Mouse (Mus musculus) heart, postnatal 36 days (tissue): ENCODE data around the gene Rpl14. TPM values are rescaled to one million over a fixed set of nuclear protein-coding genes. Genes with fewer than 3 reads are reported as not detected.

Source experiments
- DNase-seq, 2 experiments: peaks; one replicate each; pipeline ENCODE4 v3.0.0; 2021 to 2022
- intact Hi-C: fragments of 180-260 bp; cut with DNase I; formaldehyde crosslinking; loops from one replicate; pipeline ENCODE4 v1.15.1; 2025
- total RNA-seq, 2 experiments: library from RNA; stranded (reverse); gene quantifications; 2 replicates each; pipeline ENCODE4 v1.2.3; 2021

Gene Rpl14
- total RNA-seq, 2 experiments from 2014 or later = 283 to 295 TPM

DNA sequence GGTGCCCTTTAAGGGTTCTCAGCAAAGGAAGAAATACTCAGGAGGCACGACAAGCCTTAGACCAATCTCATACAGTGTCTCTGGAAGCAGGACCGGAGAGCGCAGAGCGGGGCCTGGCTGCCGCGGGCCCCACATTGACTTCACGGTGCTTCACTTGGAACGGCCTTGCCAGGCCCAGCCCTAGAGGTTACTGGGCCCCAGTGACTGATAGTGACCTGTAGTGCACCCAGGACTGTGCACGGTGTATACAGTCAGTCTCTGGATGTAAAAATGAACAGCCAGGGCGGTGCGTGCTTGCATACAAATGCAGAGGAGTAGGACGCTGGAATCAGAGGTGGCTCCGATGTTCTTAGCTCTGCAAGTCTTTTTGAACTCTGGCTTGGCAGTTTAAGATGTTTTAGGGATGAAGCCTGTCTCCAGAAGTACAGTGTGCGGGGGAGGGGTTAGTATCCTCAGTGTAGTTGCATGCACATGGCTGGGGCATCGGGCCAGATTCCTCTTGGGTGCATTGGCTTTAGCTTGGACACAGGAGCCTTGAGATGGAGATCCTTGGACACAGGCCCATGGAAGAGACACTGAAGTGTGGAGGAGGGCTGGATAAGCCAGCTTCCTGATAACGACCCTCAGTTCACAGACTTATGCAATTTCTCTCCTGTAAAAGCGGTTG is 31.1 kb downstream of the Rpl14 start:
- DNase-seq = peak; percentile 10 to 31
- intact Hi-C loops = loop anchor here (2.0 to 10.0 kb wide), 10 partner anchors 56 to 612 kb away; no protein-coding TSS in a partner anchor

DNA sequence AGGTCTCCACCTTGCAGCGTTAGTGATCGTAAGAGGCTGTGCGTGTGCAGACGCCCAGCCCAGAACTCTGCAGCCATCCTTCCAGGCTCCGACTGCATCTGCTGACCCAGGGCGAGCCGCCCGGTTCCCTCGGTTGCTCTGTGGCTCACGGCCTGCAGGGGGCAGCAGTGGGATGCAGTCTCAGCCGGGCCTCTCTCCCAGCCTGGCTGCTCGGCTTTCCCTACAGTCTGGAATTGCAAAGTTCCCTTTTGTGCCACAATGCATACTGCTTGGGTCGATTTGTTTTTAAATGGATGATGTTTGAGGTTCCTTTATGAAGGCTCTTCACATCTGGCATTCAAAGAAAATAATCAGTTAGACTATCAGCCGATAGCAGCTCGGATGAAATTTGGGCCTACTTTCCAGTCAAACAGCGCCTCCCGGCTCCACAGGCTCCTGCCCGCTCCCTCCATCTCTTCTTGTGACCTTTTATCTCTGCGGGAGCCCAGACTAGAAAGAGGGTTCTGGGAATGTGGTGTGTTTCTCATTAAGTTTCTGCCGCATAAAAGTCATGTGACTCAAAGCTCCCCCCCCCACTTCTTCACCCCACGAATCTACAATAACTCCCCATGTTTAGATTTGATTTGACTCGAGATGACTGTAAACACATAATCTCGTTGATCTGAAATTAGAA is 31.7 kb downstream of the Rpl14 start:
- intact Hi-C loops = loop anchor here (2.0 to 10.0 kb wide), 10 partner anchors 56 to 612 kb away; no protein-coding TSS in a partner anchor

GRCm38 (mm10) chr9:120603512-120603908 is 32.3 kb downstream of the Rpl14 start:
- intact Hi-C loops = loop anchor here (2.0 to 10.0 kb wide), 10 partner anchors 55 to 611 kb away; no protein-coding TSS in a partner anchor
- no peak for DNase-seq

More for the DNA sequence above, 31.7 kb downstream of the Rpl14 start:
- DNase-seq = peak; percentile 92 to 94

DNA sequence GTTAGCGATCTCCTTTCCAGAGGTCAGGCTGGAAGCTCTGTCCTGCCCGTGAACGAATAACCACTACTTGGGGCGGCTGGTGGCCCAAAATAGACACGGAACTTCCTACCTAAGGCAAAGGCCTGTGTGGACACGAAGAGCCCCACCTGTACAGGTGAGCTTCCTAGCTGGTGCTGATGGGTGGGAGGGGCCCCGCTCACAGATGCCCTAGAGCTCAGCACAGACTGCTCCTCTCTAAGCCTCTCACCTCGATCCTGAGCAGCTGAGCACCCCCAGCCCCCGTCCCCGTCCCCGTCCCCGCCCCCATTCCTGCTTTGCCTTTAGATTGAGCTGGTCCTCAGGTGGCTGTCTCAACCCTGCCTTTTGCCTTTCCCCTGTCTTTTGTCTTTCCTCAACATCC is 32.7 kb downstream of the Rpl14 start:
- no peak for DNase-seq
- intact Hi-C loops = loop anchor here (1.0 to 10.0 kb wide), 11 partner anchors 42 to 611 kb away; no protein-coding TSS in a partner anchor

GRCm38 (mm10) chr9:120611055-120611454 is 39.8 kb downstream of the Rpl14 start:
- DNase-seq = no peak
- intact Hi-C loops = no loop called here

- no peak for DNase-seq
- intact Hi-C loops = no loop called here
Measured at GRCm38 (mm10) chr9:120614059-120614458, 42.8 kb downstream of the Rpl14 start.

- intact Hi-C loops = no loop called here
- DNase-seq = no peak
Measured at GRCm38 (mm10) chr9:120618101-120618500, 46.9 kb downstream of the Rpl14 start.

DNA sequence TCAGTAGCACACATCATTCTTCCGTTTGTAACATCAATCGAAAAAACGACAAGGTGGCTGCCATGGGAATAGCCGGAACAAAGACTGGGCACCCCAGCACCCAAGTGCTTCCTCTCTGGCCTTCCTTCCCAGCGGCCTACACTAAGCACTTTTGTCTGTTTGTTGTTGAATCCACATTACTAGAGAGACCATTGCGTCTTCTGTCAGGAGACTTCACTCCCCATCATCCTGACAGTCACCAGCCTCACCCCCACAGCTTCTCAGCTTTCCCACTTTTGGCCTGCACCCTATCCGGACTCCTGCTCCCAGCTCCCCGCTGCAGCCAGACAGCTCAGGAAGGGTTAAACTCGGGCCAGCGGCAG is 48.1 kb downstream of the Rpl14 start:
- no peak for DNase-seq
- intact Hi-C loops = no loop called here

DNA sequence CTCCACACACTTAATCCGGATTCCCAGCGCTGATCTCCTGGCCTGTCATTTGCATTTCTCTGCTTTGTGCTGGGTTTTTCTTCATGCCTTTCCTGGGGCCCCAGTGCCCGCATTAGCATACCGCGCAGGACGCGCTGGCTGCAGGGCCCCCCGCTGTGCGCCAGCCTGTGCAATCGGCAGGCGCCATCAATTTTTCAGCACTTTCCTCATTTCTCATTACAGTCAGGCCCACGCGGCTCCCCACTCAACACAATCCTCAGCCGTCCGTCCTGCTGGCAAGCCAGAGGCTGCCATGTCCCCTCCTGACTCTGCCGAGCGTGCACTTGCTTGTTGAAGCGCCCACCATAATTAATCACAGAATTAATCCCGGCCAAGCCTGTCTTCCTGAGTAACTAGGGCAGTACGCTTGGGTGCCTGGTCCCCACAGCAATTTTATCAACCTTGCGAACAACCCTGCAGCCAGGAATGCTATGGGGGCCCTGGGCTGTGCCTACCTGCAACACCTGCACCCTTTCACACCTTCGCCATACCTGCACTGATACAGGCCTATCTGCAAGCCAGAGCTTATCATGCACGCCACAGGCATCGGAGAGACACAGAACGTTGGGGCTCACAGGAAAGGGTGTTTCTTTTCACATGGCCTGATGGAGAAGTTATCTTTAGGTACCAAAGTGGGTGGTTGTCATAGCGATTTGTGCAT is 48.6 kb downstream of the Rpl14 start:
- intact Hi-C loops = no loop called here

GRCm38 (mm10) chr9:120620409-120620745 is 49.1 kb downstream of the Rpl14 start:
- intact Hi-C loops = no loop called here

More for the DNA sequence above, 48.6 kb downstream of the Rpl14 start:
- DNase-seq = no peak

More at GRCm38 (mm10) chr9:120620409-120620745, 49.1 kb downstream of the Rpl14 start:
- DNase-seq = no peak

Other genes with a start within 250 kb of the Rpl14 start
- gene Eif1b, start 79.2 kb upstream of the Rpl14 start, total RNA-seq = 10 to 100 TPM; 53.8 to 64.1 TPM
- gene Entpd3, start 31.6 kb upstream of the Rpl14 start, total RNA-seq = not detected